14 mouse cellular contexts compared by ENCODE assay signal in genomic region chr19:37553376-37554265, GRCm38 (mm10). TPM values are rescaled to one million over a fixed set of nuclear protein-coding genes. Genes with fewer than 3 reads are reported as not detected.
DNase-seq lines count a peak whose midpoint lies in the region; ATAC-seq lines count a peak whose summit lies in the region.
"Had no signal": no experiment of that assay in that cellular context is flagged by ENCODE, and none has a peak within 500 bp of the region (broad histone marks: within the 10 kb centered on the region; RNA-seq: fewer than 3 reads in every experiment).

No protein-coding gene starts in this region.

- no peak for DNase-seq in heart, postnatal 25 days (ENCODE audit: low spot score)
- no peak for DNase-seq in embryo, embryonic 10.5 days (ENCODE audit: low spot score)
- DNase-seq in left cerebral cortex, adult 9 months (ENCODE audit: low spot score in 2 of 2), result no peak
- DNase-seq in cerebellum, postnatal 10 days, result no peak
- DNase-seq: lung, adult 2 months; right cerebral cortex, postnatal 14 days had no signal

- H3K4me3 ChIP-seq in heart, embryonic 16.5 days (ENCODE audit: low read length), result no peak overlapping the region
- no peak overlapping the region for H3K4me3 ChIP-seq in kidney, embryonic 15.5 days (replicated peaks)
- H3K4me3 ChIP-seq: heart, embryonic 12.5 days; midbrain, embryonic 12.5 days; neural tube, embryonic 15.5 days had no signal

- H3K27me3 ChIP-seq in heart, embryonic 16.5 days (ENCODE audit: control insufficient read depth, insufficient read depth, low read length), result no peaks in the 10 kb centered on the region
- peaks cover 11% of the 10 kb centered on the region for H3K27me3 ChIP-seq in kidney, embryonic 15.5 days
- H3K27me3 ChIP-seq: neural tube, embryonic 15.5 days had no signal

- H3K4me2 ChIP-seq in heart, embryonic 16.5 days (ENCODE audit: low read depth, low read length), result peak overlapping the region; percentile 26; the same call in 1 of the 2 replicates
- no peak overlapping the region for H3K4me2 ChIP-seq in kidney, embryonic 15.5 days
- H3K4me2 ChIP-seq: heart, embryonic 12.5 days; midbrain, embryonic 12.5 days; neural tube, embryonic 15.5 days had no signal

- no peak overlapping the region for H3K9ac ChIP-seq in heart, embryonic 16.5 days (ENCODE audit: low read length)
- no peak overlapping the region for H3K9ac ChIP-seq in kidney, embryonic 15.5 days
- H3K9ac ChIP-seq: heart, embryonic 12.5 days; midbrain, embryonic 12.5 days; neural tube, embryonic 15.5 days had no signal

- intact Hi-C loops in heart, postnatal 25 days (cut with DNase I), result no loop called here

- 80% methylated on average over 11 of the region's 11 CpGs for WGBS in heart, embryonic 16.5 days
- WGBS in kidney, embryonic 15.5 days, result 81% methylated on average over 11 of the region's 11 CpGs

- no peak for ATAC-seq in heart, embryonic 16.5 days (replicated peaks; ENCODE audit: extremely low read depth, insufficient read depth, low FRiP score)
- ATAC-seq in CD4-positive, CD25-positive, alpha-beta regulatory T cell, adult 4 months, result peak; percentile 66
- ATAC-seq in kidney, embryonic 15.5 days (replicated peaks; ENCODE audit: low FRiP score), result no peak
- peak; percentile 38 for ATAC-seq in megakaryocyte, adult 5-6 weeks (ENCODE audit: poor library complexity, severe bottlenecking)
- ATAC-seq: hindbrain, postnatal 0 days had no signal

- H3K9me3 ChIP-seq in heart, embryonic 16.5 days (replicated peaks; ENCODE audit: control insufficient read depth, low read length), result no peaks in the 10 kb centered on the region
- no peaks in the 10 kb centered on the region for H3K9me3 ChIP-seq in kidney, embryonic 15.5 days (replicated peaks)
- H3K9me3 ChIP-seq: heart, embryonic 12.5 days; midbrain, embryonic 12.5 days; neural tube, embryonic 15.5 days had no signal

- no peaks in the 10 kb centered on the region for H3K36me3 ChIP-seq in heart, embryonic 16.5 days (ENCODE audit: control insufficient read depth, insufficient read depth)
- no peaks in the 10 kb centered on the region for H3K36me3 ChIP-seq in kidney, embryonic 15.5 days
- H3K36me3 ChIP-seq: midbrain, embryonic 12.5 days; neural tube, embryonic 15.5 days had no signal

- no peak overlapping the region for H3K27ac ChIP-seq in heart, embryonic 16.5 days (ENCODE audit: low read length)
- H3K27ac ChIP-seq in kidney, embryonic 15.5 days, result peak overlapping the region; percentile 67; the same call in 1 of the 2 replicates
- H3K27ac ChIP-seq: hindbrain, postnatal 0 days; midbrain, embryonic 12.5 days; neural tube, embryonic 15.5 days had no signal

- H3K4me1 ChIP-seq in heart, embryonic 16.5 days (ENCODE audit: control insufficient read depth, insufficient read depth, low read length), result 0 out of 2 replicates have a peak, but pooled peaks cover 7% of the 10 kb centered on the region
- peaks cover 17% of the 10 kb centered on the region for H3K4me1 ChIP-seq in kidney, embryonic 15.5 days

RNA-seq across cellular contexts. Expression of gene Exoc6, which starts 3.4 kb away (rescaled TPM):
- 18.7 and 20.5 TPM in 2 replicates for polyA plus RNA-seq in heart, embryonic 16.5 days (2015; fragmentation: Nextera tagmentation; extraction: Ambion mirVana)
- 10 to 100 TPM; 29.2 TPM for total RNA-seq in heart, postnatal 25 days (2021)
- 10 to 100 TPM; 33.3 to 41.4 TPM for polyA plus RNA-seq in CD4-positive, CD25-positive, alpha-beta regulatory T cell, adult 4 months (2017; shearing (Covaris generic))
- 23.2 and 23.4 TPM in 2 replicates for polyA plus RNA-seq in kidney, embryonic 15.5 days (2015; fragmentation: Nextera tagmentation; extraction: Ambion mirVana)
- 67.1 and 69.4 TPM in 2 replicates for total RNA-seq in megakaryocyte, adult 5-6 weeks (2015)
- total RNA-seq in megakaryocyte, adult 5-6 weeks (2017), result 96.3 and 108 TPM in 2 replicates

Comparison
In these comparisons a context has a peak if more than half of its experiments do, and no peak if none do; other contexts are left out.
1. ATAC-seq: peak in CD4-positive, CD25-positive, alpha-beta regulatory T cell, adult 4 months (single experiment) and megakaryocyte, adult 5-6 weeks (single experiment); none in heart, embryonic 16.5 days (single experiment) and kidney, embryonic 15.5 days (single experiment).